Mouse (Mus musculus): ENCODE results near the gene G3bp2. TPM values are rescaled to one million over a fixed set of nuclear protein-coding genes. Genes with fewer than 3 reads are reported as not detected.

G3bp2 gene
- total and polyA plus RNA-seq, 3 experiments, result 16.8 to 101 (median 67.6) TPM

- Histone ChIP-seq H3K4me1 (ENCODE audit: insufficient read depth, low read depth, low read length) (peaks cover 6% of the 10 kb centered on the region), H3K9me3 (replicated peaks) (no peaks in the 10 kb centered on the region), H3K36me3 (replicated peaks) (peaks cover 2% of the 10 kb centered on the region), H3K4me3 (ENCODE audit: low read depth, low read length) (no peak overlapping the region), H3K27me3 (ENCODE audit: insufficient read depth, low read length) (no peaks in the 10 kb centered on the region)
- TF ChIP-seq CTCF (IDR thresholded peaks at IDR 0.05; ENCODE audit: low read depth, low read length) (no peak), POLR2AphosphoS5 (IDR thresholded peaks at IDR 0.05; ENCODE audit: insufficient replicate concordance, low read depth, low read length) (no peak), GATA2 (IDR thresholded peaks at IDR 0.05; ENCODE audit: borderline replicate concordance, low read depth, low read length) (no peak), GATA1 (IDR thresholded peaks at IDR 0.05; ENCODE audit: borderline replicate concordance, low read length) (no peak), TAL1 (conservative IDR thresholded peaks at IDR 0.05; ENCODE audit: low read depth, low read length) (no peak)
- no peak for DNase-seq (ENCODE audit: low spot score)
- ATAC-seq (ENCODE audit: extremely low read depth, insufficient number of reproducible peaks, low FRiP score, poor library complexity, severe bottlenecking), result no peak
These were observed 13.3 kb upstream of the G3bp2 start for GRCm38 (mm10) chr5:92096786-92097185.

GRCm38 (mm10) chr5:92094062-92094415 is 10.5 kb upstream of the G3bp2 start:
- Histone ChIP-seq H3K36me3 (replicated peaks) (peaks cover 2% of the 10 kb centered on the region), H3K27me3 (ENCODE audit: insufficient read depth, low read length) (no peaks in the 10 kb centered on the region), H3K9me3 (replicated peaks) (no peaks in the 10 kb centered on the region), H3K4me1 (ENCODE audit: insufficient read depth, low read depth, low read length) (peaks cover 6% of the 10 kb centered on the region), H3K4me3 (ENCODE audit: low read depth, low read length) (no peak overlapping the region)
- no peak for ATAC-seq (ENCODE audit: extremely low read depth, insufficient number of reproducible peaks, low FRiP score, poor library complexity, severe bottlenecking)
- TF ChIP-seq TAL1 (conservative IDR thresholded peaks at IDR 0.05; ENCODE audit: low read depth, low read length) (no peak), CTCF (IDR thresholded peaks at IDR 0.05; ENCODE audit: low read depth, low read length) (no peak), GATA2 (IDR thresholded peaks at IDR 0.05; ENCODE audit: borderline replicate concordance, low read depth, low read length) (no peak), POLR2AphosphoS5 (IDR thresholded peaks at IDR 0.05; ENCODE audit: insufficient replicate concordance, low read depth, low read length) (no peak), GATA1 (IDR thresholded peaks at IDR 0.05; ENCODE audit: borderline replicate concordance, low read length) (no peak)
- no peak for DNase-seq (ENCODE audit: low spot score)

GRCm38 (mm10) chr5:92093263-92094061 is 9.9 kb upstream of the G3bp2 start:
- Histone ChIP-seq H3K4me1 (ENCODE audit: insufficient read depth, low read depth, low read length) (peaks cover 6% of the 10 kb centered on the region), H3K27me3 (ENCODE audit: insufficient read depth, low read length) (no peaks in the 10 kb centered on the region), H3K36me3 (replicated peaks) (peaks cover 2% of the 10 kb centered on the region), H3K9me3 (replicated peaks) (no peaks in the 10 kb centered on the region), H3K4me3 (ENCODE audit: low read depth, low read length) (no peak overlapping the region)
- TF ChIP-seq CTCF (IDR thresholded peaks at IDR 0.05; ENCODE audit: low read depth, low read length), result no peak
- TF ChIP-seq GATA1 (IDR thresholded peaks at IDR 0.05; ENCODE audit: borderline replicate concordance, low read length), result no peak
- no peak for TF ChIP-seq GATA2 (IDR thresholded peaks at IDR 0.05; ENCODE audit: borderline replicate concordance, low read depth, low read length)
- TF ChIP-seq TAL1 (conservative IDR thresholded peaks at IDR 0.05; ENCODE audit: low read depth, low read length), result no peak
- ATAC-seq (ENCODE audit: extremely low read depth, insufficient number of reproducible peaks, low FRiP score, poor library complexity, severe bottlenecking) (no peak), DNase-seq (ENCODE audit: low spot score) (no peak)

- TF ChIP-seq GATA2 (IDR thresholded peaks at IDR 0.05; ENCODE audit: borderline replicate concordance, low read depth, low read length) (no peak), GATA1 (IDR thresholded peaks at IDR 0.05; ENCODE audit: borderline replicate concordance, low read length) (no peak), POLR2AphosphoS5 (IDR thresholded peaks at IDR 0.05; ENCODE audit: insufficient replicate concordance, low read depth, low read length) (no peak), CTCF (IDR thresholded peaks at IDR 0.05; ENCODE audit: low read depth, low read length) (no peak), TAL1 (conservative IDR thresholded peaks at IDR 0.05; ENCODE audit: low read depth, low read length) (no peak)
- no peaks in the 10 kb centered on the region; the same call in 1 of the 2 replicates for H3K9me3 ChIP-seq (replicated peaks)
- DNase-seq (ENCODE audit: low spot score) (no peak), ATAC-seq (ENCODE audit: extremely low read depth, insufficient number of reproducible peaks, low FRiP score, poor library complexity, severe bottlenecking) (no peak)
- H3K27me3 ChIP-seq (ENCODE audit: insufficient read depth, low read length), result no peaks in the 10 kb centered on the region
- H3K4me3 ChIP-seq (ENCODE audit: low read depth, low read length), result no peak overlapping the region
- H3K36me3 ChIP-seq (replicated peaks), result peaks cover 6% of the 10 kb centered on the region
- H3K4me1 ChIP-seq (ENCODE audit: insufficient read depth, low read depth, low read length), result peaks cover 17% of the 10 kb centered on the region
These were observed 4.0 kb upstream of the G3bp2 start for GRCm38 (mm10) chr5:92087469-92087868.

GRCm38 (mm10) chr5:92085821-92086550 is 2.5 kb upstream of the G3bp2 start:
- H3K27me3 ChIP-seq (ENCODE audit: insufficient read depth, low read length), result no peaks in the 10 kb centered on the region
- TF ChIP-seq POLR2AphosphoS5 (IDR thresholded peaks at IDR 0.05; ENCODE audit: insufficient replicate concordance, low read depth, low read length) (no peak), GATA2 (IDR thresholded peaks at IDR 0.05; ENCODE audit: borderline replicate concordance, low read depth, low read length) (no peak), GATA1 (IDR thresholded peaks at IDR 0.05; ENCODE audit: borderline replicate concordance, low read length) (no peak), TAL1 (conservative IDR thresholded peaks at IDR 0.05; ENCODE audit: low read depth, low read length) (no peak), CTCF (IDR thresholded peaks at IDR 0.05; ENCODE audit: low read depth, low read length) (no peak)
- no peak for DNase-seq (ENCODE audit: low spot score)

GRCm38 (mm10) chr5:92085246-92085645 is 1.7 kb upstream of the G3bp2 start:
- Histone ChIP-seq H3K9me3 (replicated peaks) (no peaks in the 10 kb centered on the region; the same call in 1 of the 2 replicates), H3K4me3 (ENCODE audit: low read depth, low read length) (no peak overlapping the region), H3K36me3 (replicated peaks) (peaks cover 13% of the 10 kb centered on the region), H3K27me3 (ENCODE audit: insufficient read depth, low read length) (no peaks in the 10 kb centered on the region), H3K4me1 (ENCODE audit: insufficient read depth, low read depth, low read length) (peaks cover 36% of the 10 kb centered on the region)
- DNase-seq (ENCODE audit: low spot score) (no peak), ATAC-seq (ENCODE audit: extremely low read depth, insufficient number of reproducible peaks, low FRiP score, poor library complexity, severe bottlenecking) (no peak)
- no peak for TF ChIP-seq TAL1 (conservative IDR thresholded peaks at IDR 0.05; ENCODE audit: low read depth, low read length)

More at GRCm38 (mm10) chr5:92085821-92086550, 2.5 kb upstream of the G3bp2 start:
- no peaks in the 10 kb centered on the region; the same call in 1 of the 2 replicates for H3K9me3 ChIP-seq (replicated peaks)
- ATAC-seq (ENCODE audit: extremely low read depth, insufficient number of reproducible peaks, low FRiP score, poor library complexity, severe bottlenecking), result no peak
- peaks cover 10% of the 10 kb centered on the region for H3K36me3 ChIP-seq (replicated peaks)
- H3K4me3 ChIP-seq (ENCODE audit: low read depth, low read length), result no peak overlapping the region
- H3K4me1 ChIP-seq (ENCODE audit: insufficient read depth, low read depth, low read length), result peaks cover 30% of the 10 kb centered on the region
